Mouse (Mus musculus): ENCODE data around the gene Zfp52.

The Zfp52 gene

GRCm38 (mm10) chr17:21535096-21536001 is at the start of gene Zfp52:
Gene Zfp52, plus strand, starts transcription at chr17:21535539.
- peak; percentile 79 for DNase-seq (ENCODE audit: low read depth, low spot score)

GRCm38 (mm10) chr17:21488760-21489499 is 46.4 kb upstream of the Zfp52 start, which contains the start of gene Zfp53:
Gene Zfp53, plus strand, starts transcription at chr17:21488998.
- DNase-seq (ENCODE audit: low read depth, low spot score): peak; percentile 95

GRCm38 (mm10) chr17:21489500-21490001 is 45.8 kb upstream of the Zfp52 start:
- DNase-seq (ENCODE audit: low read depth, low spot score): no peak

GRCm38 (mm10) chr17:21501365-21501764 is 34.0 kb upstream of the Zfp52 start:
- no peak for DNase-seq (ENCODE audit: low read depth, low spot score)

GRCm38 (mm10) chr17:21504524-21504923 is 30.8 kb upstream of the Zfp52 start:
- peak; percentile 16 for DNase-seq (ENCODE audit: low read depth, low spot score)

- no peak for DNase-seq (ENCODE audit: low read depth, low spot score)
These were observed 29.1 kb upstream of the Zfp52 start for GRCm38 (mm10) chr17:21506258-21506657.

GRCm38 (mm10) chr17:21509756-21510155 is 25.6 kb upstream of the Zfp52 start:
- no peak for DNase-seq (ENCODE audit: low read depth, low spot score)

GRCm38 (mm10) chr17:21515403-21516105 is 19.8 kb upstream of the Zfp52 start:
- peak; percentile 81 for DNase-seq (ENCODE audit: low read depth, low spot score)

GRCm38 (mm10) chr17:21516201-21517129 is 18.9 kb upstream of the Zfp52 start:
- DNase-seq (ENCODE audit: low read depth, low spot score): peak; percentile 85

- no peak for DNase-seq (ENCODE audit: low read depth, low spot score)
These were observed 18.1 kb upstream of the Zfp52 start for GRCm38 (mm10) chr17:21517130-21517671.

GRCm38 (mm10) chr17:21526270-21526669 is 9.1 kb upstream of the Zfp52 start:
- no peak for DNase-seq (ENCODE audit: low read depth, low spot score)

- peak; percentile 54 for DNase-seq (ENCODE audit: low read depth, low spot score)
These were observed 4.6 kb upstream of the Zfp52 start for GRCm38 (mm10) chr17:21530645-21531330.

- DNase-seq (ENCODE audit: low read depth, low spot score): peak; percentile 7
These were observed 3.7 kb upstream of the Zfp52 start for GRCm38 (mm10) chr17:21531621-21532020.

- DNase-seq (ENCODE audit: low read depth, low spot score): peak; percentile 79
These were observed 3.0 kb upstream of the Zfp52 start for GRCm38 (mm10) chr17:21532101-21532951.

- DNase-seq (ENCODE audit: low read depth, low spot score): no peak
These were observed 1.4 kb upstream of the Zfp52 start for GRCm38 (mm10) chr17:21533961-21534360.

- peak; percentile 86 for DNase-seq (ENCODE audit: low read depth, low spot score)
These were observed 761 bp upstream of the Zfp52 start for GRCm38 (mm10) chr17:21534460-21535095.

- no peak for DNase-seq (ENCODE audit: low read depth, low spot score)
These were observed 757 bp downstream of the Zfp52 start for GRCm38 (mm10) chr17:21536096-21536495.

- DNase-seq (ENCODE audit: low read depth, low spot score): no peak
These were observed 1.3 kb downstream of the Zfp52 start for GRCm38 (mm10) chr17:21536676-21537075.
